Mouse (Mus musculus) limb, embryonic 14.5 days (tissue): ENCODE measurements around the gene Slc22a14. TPM values are rescaled to one million over a fixed set of nuclear protein-coding genes. Genes with fewer than 3 reads are reported as not detected.

ENCODE experiments used
- ATAC-seq: fragments of 200-750 bp; cut with Nextera tagmentation; 2 replicates; pipeline ENCODE4 v1.8.0; 2017; ENCODE audit warnings: low read depth, moderate number of reproducible peaks, moderate TSS enrichment; ENCODE audit not compliant: low FRiP score
- DNase-seq: peaks from one replicate; pipeline ENCODE4 v3.0.0-alpha.2; 2015; ENCODE audit warnings: low spot score
- H3K27ac ChIP-seq: fragments of 300-500 bp; sonication (generic); replicated peaks from 2 replicates; pipeline ENCODE4 v1.5.1; 2014; ENCODE audit warnings: low read depth, mild to moderate bottlenecking, low read length, moderate library complexity, mixed read lengths
- H3K27me3 ChIP-seq: fragments of 300-500 bp; sonication (generic); 2 replicates; pipeline ENCODE4 v1.6.1; 2014; ENCODE audit warnings: low read length, mixed read lengths; ENCODE audit not compliant: control insufficient read depth, insufficient read depth
- H3K36me3 ChIP-seq: fragments of 300-500 bp; sonication (generic); 2 replicates; pipeline ENCODE4 v1.6.1; 2014; ENCODE audit warnings: mild to moderate bottlenecking, low read length, moderate library complexity, mixed read lengths; ENCODE audit not compliant: control insufficient read depth, insufficient read depth
- H3K4me1 ChIP-seq: fragments of 300-500 bp; sonication (generic); 2 replicates; pipeline ENCODE4 v1.6.1; 2014; ENCODE audit warnings: antibody characterized with exemption, low read length, mixed read lengths; ENCODE audit not compliant: control insufficient read depth, insufficient read depth
- H3K4me2 ChIP-seq: fragments of 300-500 bp; sonication (generic); replicated peaks from 2 replicates; pipeline ENCODE4 v1.6.1; 2014; ENCODE audit warnings: low read depth, mild to moderate bottlenecking, low read length, moderate library complexity; ENCODE audit not compliant: severe bottlenecking
- H3K4me3 ChIP-seq: fragments of 300-500 bp; sonication (generic); replicated peaks from 2 replicates; pipeline ENCODE4 v1.5.1; 2014; ENCODE audit warnings: low read length
- H3K9ac ChIP-seq: fragments of 300-500 bp; sonication (generic); 2 replicates; pipeline ENCODE4 v1.6.1; 2014; ENCODE audit warnings: mild to moderate bottlenecking, low read depth, low read length, moderate library complexity; ENCODE audit not compliant: severe bottlenecking
- H3K9me3 ChIP-seq: fragments of 300-500 bp; sonication (generic); 2 replicates; pipeline ENCODE4 v1.6.1; 2016; ENCODE audit warnings: low read length; ENCODE audit not compliant: control insufficient read depth
- POLR2A ChIP-seq: fragments of 200-500 bp; IDR thresholded peaks from 2 replicates; pipeline ENCODE4 v1.8.0; 2012; ENCODE audit warnings: inconsistent platforms, mild to moderate bottlenecking, moderate library complexity, borderline replicate concordance; ENCODE audit not compliant: insufficient read depth, insufficient read length; ENCODE audit errors: extremely low read depth
- WGBS: fragments of 180-500 bp; shearing (Covaris S2); extraction: QIAGEN DNeasy Blood & Tissue Kit; methylation state at CpG from one replicate; pipeline ENCODE4 v1.1.7; 2014; 5-methylcytosine and 5-hydroxymethylcytosine counted together
- polyA plus RNA-seq, 2 experiments: library from polyadenylated mRNA; depleted of rRNA in 1 of 2; stranded (reverse) in 1 of 2; unstranded in 1 of 2; fragments of >200 nt; fragmentation: Nextera tagmentation in 1 of 2; extraction: Ambion mirVana in 1 of 2; gene quantifications; 2 replicates each; pipeline versions ENCODE4 v1.2.1 to v1.2.3; 2012 to 2014

Gene Slc22a14
- polyA plus RNA-seq, 2 experiments = 0.17 to 0.19 TPM

GRCm38 (mm10) chr9:119313096-119313495 is 52.3 kb downstream of the Slc22a14 start:
- no peaks in the 10 kb centered on the region for H3K9me3 ChIP-seq
- 97% methylated on average over 8 of the region's 10 CpGs for WGBS
- no peak overlapping the region for H3K4me2 ChIP-seq
- no peaks in the 10 kb centered on the region for H3K27me3 ChIP-seq
- no peaks in the 10 kb centered on the region for H3K36me3 ChIP-seq
- no peak for DNase-seq
- H3K9ac ChIP-seq = no peak overlapping the region
- no peak for ATAC-seq
- H3K27ac ChIP-seq = no peak overlapping the region
- H3K4me1 ChIP-seq = no peaks in the 10 kb centered on the region
- no peak for TF ChIP-seq POLR2A
- H3K4me3 ChIP-seq = no peak overlapping the region

GRCm38 (mm10) chr9:119309067-119309466 is 56.3 kb downstream of the Slc22a14 start:
- WGBS = 90% methylated on average over 1 of the region's 1 CpGs
- TF ChIP-seq POLR2A = no peak
- no peak for DNase-seq

GRCm38 (mm10) chr9:119305863-119306262 is 59.5 kb downstream of the Slc22a14 start:
- no peak for TF ChIP-seq POLR2A
- DNase-seq = no peak

More at GRCm38 (mm10) chr9:119309067-119309466, 56.3 kb downstream of the Slc22a14 start:
- Histone ChIP-seq H3K4me2 (no peak overlapping the region), H3K9me3 (no peaks in the 10 kb centered on the region), H3K27me3 (no peaks in the 10 kb centered on the region), H3K4me1 (no peaks in the 10 kb centered on the region), H3K9ac (no peak overlapping the region), H3K36me3 (peaks cover under 1% of the 10 kb centered on the region; the same call in 1 of the 2 replicates), H3K27ac (no peak overlapping the region), H3K4me3 (no peak overlapping the region)
- no peak for ATAC-seq

GRCm38 (mm10) chr9:119298563-119298962 is 66.8 kb downstream of the Slc22a14 start:
- Histone ChIP-seq H3K27me3 (no peaks in the 10 kb centered on the region), H3K36me3 (peaks cover 9% of the 10 kb centered on the region), H3K9ac (no peak overlapping the region), H3K4me1 (no peaks in the 10 kb centered on the region), H3K27ac (no peak overlapping the region), H3K4me2 (no peak overlapping the region), H3K9me3 (no peaks in the 10 kb centered on the region), H3K4me3 (no peak overlapping the region)
- no peak for DNase-seq
- no peak for TF ChIP-seq POLR2A
- ATAC-seq = no peak
- WGBS = 73% methylated on average over 3 of the region's 3 CpGs

More at GRCm38 (mm10) chr9:119305863-119306262, 59.5 kb downstream of the Slc22a14 start:
- Histone ChIP-seq H3K27ac (no peak overlapping the region), H3K4me2 (no peak overlapping the region), H3K4me1 (no peaks in the 10 kb centered on the region), H3K4me3 (no peak overlapping the region), H3K9me3 (no peaks in the 10 kb centered on the region), H3K9ac (no peak overlapping the region), H3K27me3 (no peaks in the 10 kb centered on the region), H3K36me3 (peaks cover 7% of the 10 kb centered on the region)
- 94% methylated on average over 7 of the region's 7 CpGs for WGBS
- no peak for ATAC-seq

GRCm38 (mm10) chr9:119297696-119298095 is 67.7 kb downstream of the Slc22a14 start:
- 90% methylated on average over 6 of the region's 6 CpGs for WGBS

GRCm38 (mm10) chr9:119290791-119291190 is 74.6 kb downstream of the Slc22a14 start:
- DNase-seq (no peak), ATAC-seq (no peak)
- Histone ChIP-seq H3K4me3 (no peak overlapping the region), H3K9me3 (no peaks in the 10 kb centered on the region), H3K36me3 (peaks cover 13% of the 10 kb centered on the region), H3K27ac (no peak overlapping the region), H3K27me3 (no peaks in the 10 kb centered on the region), H3K4me2 (no peak overlapping the region), H3K9ac (no peak overlapping the region), H3K4me1 (no peaks in the 10 kb centered on the region)
- TF ChIP-seq POLR2A = no peak
- 92% methylated on average over 3 of the region's 3 CpGs for WGBS

More at GRCm38 (mm10) chr9:119297696-119298095, 67.7 kb downstream of the Slc22a14 start:
- Histone ChIP-seq H3K9ac (no peak overlapping the region), H3K36me3 (peaks cover 9% of the 10 kb centered on the region), H3K4me2 (no peak overlapping the region), H3K9me3 (no peaks in the 10 kb centered on the region), H3K27me3 (no peaks in the 10 kb centered on the region), H3K27ac (no peak overlapping the region), H3K4me3 (no peak overlapping the region), H3K4me1 (no peaks in the 10 kb centered on the region)
- DNase-seq (no peak), ATAC-seq (no peak)
- TF ChIP-seq POLR2A = no peak
